Mouse (Mus musculus): Measurements from ENCODE around the gene Dtx4.

DNA sequence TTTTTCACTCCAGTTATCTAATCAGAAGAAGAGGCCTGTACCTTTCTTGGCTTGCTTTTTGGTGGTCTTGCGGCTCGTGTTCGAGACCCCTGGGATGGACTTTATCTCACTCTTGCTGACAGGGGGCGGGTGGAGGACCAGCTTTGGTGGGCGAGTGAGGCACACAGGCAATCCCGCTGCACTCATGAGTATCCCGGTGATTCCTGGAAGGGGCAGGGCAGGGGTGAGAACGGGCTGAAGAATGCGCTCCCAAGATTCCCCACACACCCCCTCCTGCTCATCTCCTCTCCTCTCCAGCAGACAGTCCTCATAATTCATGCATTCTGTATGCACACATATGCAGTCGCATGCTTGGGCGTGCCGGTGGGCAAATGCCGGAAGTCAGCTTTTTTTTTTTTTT is 16.0 kb downstream of the Dtx4 start:
- no peak for TF ChIP-seq CTCF (IDR thresholded peaks at IDR 0.05; ENCODE audit: borderline replicate concordance, control insufficient read depth, extremely low read depth, insufficient read depth, low read length, poor library complexity)
- no peak for TF ChIP-seq POLR2A (IDR thresholded peaks at IDR 0.05; ENCODE audit: control insufficient read depth, extremely low read depth, insufficient read depth, low read length, poor library complexity)

All from thymus, adult 2 months (tissue).